Mouse (Mus musculus): ENCODE measurements at regions not wholly inside any gene's neighbourhood (a gene's known extent, or its start where the extent isn't known, plus 50 kb on each side); places are given as distances from the start of the nearest gene placed in this dataset.

DNA sequence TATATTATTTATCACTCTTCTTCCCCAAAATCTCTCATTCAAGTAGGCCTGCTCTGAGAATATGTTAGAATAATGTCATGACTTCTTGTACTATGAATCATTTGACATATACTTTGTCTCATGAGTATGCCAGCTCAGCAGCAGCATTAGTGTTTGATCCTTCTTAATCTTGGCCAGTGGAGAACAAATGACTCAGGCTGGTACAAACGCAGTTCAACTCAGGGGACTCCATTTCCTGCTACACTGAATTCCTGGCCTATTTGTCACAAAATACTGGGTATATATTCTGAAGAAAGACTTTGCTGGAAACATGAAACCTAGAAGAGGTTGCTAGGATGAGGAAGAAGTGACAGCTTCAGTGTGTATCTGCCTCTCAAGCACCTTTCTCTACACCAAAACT, 71.9 kb upstream of the Ptchd4 start:
- DNase-seq (ENCODE audit: low read depth, low spot score): peak; percentile 25
- no peak for TF ChIP-seq CTCF (IDR thresholded peaks at IDR 0.05)
- ChIA-PET POLR2A (no interaction called here), CTCF (interaction anchor here (1.1 kb wide), 1 partner anchor 72 kb away, joined by 3 read pairs; the partner anchor contains the start of gene Ptchd4)
- peak; percentile 82 for ATAC-seq
- in situ Hi-C loops (cut with MboI; ENCODE audit: low pct_unique_long_range_greater_than_20kb): no loop called here
- H3K27me3 ChIP-seq: no peaks in the 10 kb centered on the region
